Mouse (Mus musculus) stomach, embryonic 16.5 days (tissue): ENCODE results near the gene Inppl1. TPM values are rescaled to one million over a fixed set of nuclear protein-coding genes. Genes with fewer than 3 reads are reported as not detected.

Experiments used
- ATAC-seq: fragments of 200-750 bp; cut with Nextera tagmentation; 2 replicates; pipeline ENCODE4 v1.8.0; 2017; ENCODE audit warnings: moderate number of reproducible peaks, moderate TSS enrichment; ENCODE audit not compliant: insufficient read depth, low FRiP score
- H3K27ac ChIP-seq: fragments of 300-500 bp; sonication (generic); 2 replicates; pipeline ENCODE4 v1.5.1; 2014; ENCODE audit warnings: low read length
- H3K27me3 ChIP-seq: fragments of 300-500 bp; sonication (generic); 2 replicates; pipeline ENCODE4 v1.6.1; 2014; ENCODE audit warnings: low read length, control low read depth, mixed read lengths; ENCODE audit not compliant: control insufficient read depth, insufficient read depth
- H3K36me3 ChIP-seq: fragments of 300-500 bp; sonication (generic); 2 replicates; pipeline ENCODE4 v1.6.1; 2014; ENCODE audit warnings: low read length; ENCODE audit not compliant: control insufficient read depth, insufficient read depth
- H3K4me1 ChIP-seq: fragments of 300-500 bp; sonication (generic); 2 replicates; pipeline ENCODE4 v1.6.1; 2014; ENCODE audit warnings: low read length, control low read depth, mixed read lengths; ENCODE audit not compliant: control insufficient read depth, insufficient read depth
- H3K4me2 ChIP-seq: fragments of 300-500 bp; sonication (generic); 2 replicates; pipeline ENCODE4 v1.6.1; 2014; ENCODE audit warnings: low read depth, low read length, mixed read lengths
- H3K4me3 ChIP-seq: fragments of 300-500 bp; sonication (generic); replicated peaks from 2 replicates; pipeline ENCODE4 v1.5.1; 2014; ENCODE audit warnings: mild to moderate bottlenecking, low read length
- H3K9ac ChIP-seq: fragments of 300-500 bp; sonication (generic); 2 replicates; pipeline ENCODE4 v1.6.1; 2014; ENCODE audit warnings: low read length
- H3K9me3 ChIP-seq: fragments of 300-500 bp; sonication (generic); replicated peaks from 2 replicates; pipeline ENCODE4 v1.6.1; 2016; ENCODE audit warnings: low read length, control low read depth; ENCODE audit not compliant: control insufficient read depth
- WGBS: fragments of 180-500 bp; shearing (Covaris S2); extraction: QIAGEN DNeasy Blood & Tissue Kit; methylation state at CpG from one replicate; pipeline ENCODE4 v1.1.7; 2014; 5-methylcytosine and 5-hydroxymethylcytosine counted together
- polyA plus RNA-seq: library from polyadenylated mRNA; unstranded; fragments of >200 nt; fragmentation: Nextera tagmentation; extraction: Ambion mirVana; gene quantifications from 2 replicates; pipeline ENCODE4 v1.2.1, GENCODE M21; 2015

Gene Inppl1
- polyA plus RNA-seq, 1 experiment from 2014 or later, result 34.1 TPM

DNA sequence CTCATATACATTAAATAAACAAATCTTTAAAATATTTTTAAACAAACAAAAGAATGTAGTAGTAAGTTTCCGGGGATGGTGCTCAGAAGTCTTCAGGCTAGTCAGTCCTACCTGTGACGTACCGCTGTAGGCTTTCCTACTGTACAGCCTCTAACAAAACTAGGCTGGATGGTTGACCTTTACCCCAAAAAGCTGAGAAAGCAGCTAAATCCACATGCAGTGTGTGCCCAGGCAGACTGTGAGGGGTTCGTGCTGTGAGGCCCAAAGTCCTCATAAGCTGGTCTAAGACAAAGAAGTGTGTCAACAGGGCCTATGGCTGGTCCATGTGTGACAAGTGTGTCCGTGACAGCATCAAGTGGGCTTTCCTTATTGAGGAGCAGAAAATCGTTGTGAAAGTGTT is 14.8 kb upstream of the Inppl1 start:
- WGBS, result 83% methylated on average over 6 of the region's 6 CpGs
- Histone ChIP-seq H3K4me3 (no peak overlapping the region), H3K36me3 (no peaks in the 10 kb centered on the region), H3K4me2 (no peak overlapping the region), H3K27ac (no peak overlapping the region), H3K27me3 (no peaks in the 10 kb centered on the region), H3K9me3 (no peaks in the 10 kb centered on the region), H3K4me1 (no peaks in the 10 kb centered on the region), H3K9ac (no peak overlapping the region)
- ATAC-seq, result no peak

- Histone ChIP-seq H3K27me3 (no peaks in the 10 kb centered on the region), H3K4me1 (no peaks in the 10 kb centered on the region), H3K27ac (no peak overlapping the region), H3K36me3 (no peaks in the 10 kb centered on the region), H3K4me3 (no peak overlapping the region), H3K4me2 (no peak overlapping the region), H3K9ac (no peak overlapping the region), H3K9me3 (no peaks in the 10 kb centered on the region)
- 78% methylated on average over 6 of the region's 6 CpGs for WGBS
- no peak for ATAC-seq
These were observed 13.7 kb upstream of the Inppl1 start for GRCm38 (mm10) chr7:101851689-101852088.

DNA sequence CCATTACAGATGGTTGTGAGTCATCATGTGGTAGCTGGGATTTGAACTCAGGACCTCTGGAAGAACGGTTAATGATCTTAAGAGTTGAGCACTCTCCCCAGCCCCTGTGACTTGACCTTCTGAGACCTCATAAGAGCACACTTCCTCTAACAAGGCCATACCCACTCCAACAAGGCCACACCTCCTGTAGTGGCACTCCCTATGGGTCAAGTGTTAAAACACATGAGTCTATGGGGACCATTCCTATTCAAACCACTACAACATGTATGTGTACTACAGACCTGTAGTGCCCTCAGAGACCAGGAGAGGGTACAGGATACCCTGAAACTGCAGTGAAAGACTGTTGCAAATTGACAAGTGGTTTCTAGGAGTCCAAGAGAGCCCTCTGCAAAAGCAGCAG is 9.9 kb upstream of the Inppl1 start:
- Histone ChIP-seq H3K4me2 (no peak overlapping the region), H3K4me1 (no peaks in the 10 kb centered on the region), H3K4me3 (no peak overlapping the region), H3K9ac (no peak overlapping the region), H3K9me3 (no peaks in the 10 kb centered on the region), H3K27ac (no peak overlapping the region), H3K36me3 (no peaks in the 10 kb centered on the region), H3K27me3 (no peaks in the 10 kb centered on the region)
- WGBS, result 79% methylated on average over 1 of the region's 1 CpGs
- no peak for ATAC-seq

DNA sequence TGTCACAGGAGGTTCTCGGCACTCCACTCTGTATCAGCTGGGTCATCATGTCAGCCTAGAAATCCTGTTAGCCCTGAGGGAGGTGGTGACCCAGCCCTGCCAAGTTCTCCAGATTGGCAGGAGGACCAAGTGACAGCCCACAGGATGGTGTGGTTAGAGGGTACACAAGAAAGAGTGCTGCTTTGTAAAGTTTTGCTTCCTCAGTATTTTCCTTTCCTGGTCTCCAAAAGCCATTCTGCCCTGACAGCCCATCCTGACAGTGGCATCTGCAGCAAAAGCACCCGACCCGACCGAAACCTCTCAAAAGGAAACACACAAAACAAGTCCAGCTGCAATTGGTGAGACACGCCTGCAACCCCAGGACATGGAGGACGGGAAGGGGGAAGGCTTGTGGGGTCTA is 6.2 kb upstream of the Inppl1 start:
- no peak for ATAC-seq
- H3K27me3 ChIP-seq, result no peaks in the 10 kb centered on the region
- no peak overlapping the region for H3K4me2 ChIP-seq
- H3K36me3 ChIP-seq, result no peaks in the 10 kb centered on the region
- no peak overlapping the region for H3K4me3 ChIP-seq
- no peak overlapping the region for H3K9ac ChIP-seq
- H3K9me3 ChIP-seq, result no peaks in the 10 kb centered on the region
- WGBS, result 61% methylated on average over 6 of the region's 6 CpGs
- H3K27ac ChIP-seq, result no peak overlapping the region
- no peaks in the 10 kb centered on the region for H3K4me1 ChIP-seq

- Histone ChIP-seq H3K4me2 (peak overlapping the region; percentile 82), H3K9ac (peak overlapping the region; percentile 98), H3K27ac (peak overlapping the region; percentile 97), H3K9me3 (no peaks in the 10 kb centered on the region), H3K4me1 (peaks cover 28% of the 10 kb centered on the region), H3K36me3 (0 out of 2 replicates have a peak, but pooled peaks cover 14% of the 10 kb centered on the region), H3K27me3 (no peaks in the 10 kb centered on the region), H3K4me3 (peak overlapping the region; percentile 94)
- under 1% methylated on average over 20 of the region's 20 CpGs for WGBS
- ATAC-seq, result no peak; the same call in 1 of the 2 replicates
These were observed 849 bp downstream of the Inppl1 start for GRCm38 (mm10) chr7:101837154-101837605.

- under 1% methylated on average over 63 of the region's 63 CpGs for WGBS
- Histone ChIP-seq H3K9me3 (no peaks in the 10 kb centered on the region), H3K27me3 (no peaks in the 10 kb centered on the region), H3K4me2 (peak overlapping the region; percentile 82), H3K9ac (peak overlapping the region; percentile 98), H3K36me3 (peaks cover 21% of the 10 kb centered on the region), H3K4me1 (peaks cover 28% of the 10 kb centered on the region), H3K27ac (peak overlapping the region; percentile 97), H3K4me3 (peak overlapping the region; percentile 94)
- ATAC-seq, result peak; percentile 30; the same call in 1 of the 2 replicates
These were observed 1.5 kb downstream of the Inppl1 start for GRCm38 (mm10) chr7:101836271-101837153.

DNA sequence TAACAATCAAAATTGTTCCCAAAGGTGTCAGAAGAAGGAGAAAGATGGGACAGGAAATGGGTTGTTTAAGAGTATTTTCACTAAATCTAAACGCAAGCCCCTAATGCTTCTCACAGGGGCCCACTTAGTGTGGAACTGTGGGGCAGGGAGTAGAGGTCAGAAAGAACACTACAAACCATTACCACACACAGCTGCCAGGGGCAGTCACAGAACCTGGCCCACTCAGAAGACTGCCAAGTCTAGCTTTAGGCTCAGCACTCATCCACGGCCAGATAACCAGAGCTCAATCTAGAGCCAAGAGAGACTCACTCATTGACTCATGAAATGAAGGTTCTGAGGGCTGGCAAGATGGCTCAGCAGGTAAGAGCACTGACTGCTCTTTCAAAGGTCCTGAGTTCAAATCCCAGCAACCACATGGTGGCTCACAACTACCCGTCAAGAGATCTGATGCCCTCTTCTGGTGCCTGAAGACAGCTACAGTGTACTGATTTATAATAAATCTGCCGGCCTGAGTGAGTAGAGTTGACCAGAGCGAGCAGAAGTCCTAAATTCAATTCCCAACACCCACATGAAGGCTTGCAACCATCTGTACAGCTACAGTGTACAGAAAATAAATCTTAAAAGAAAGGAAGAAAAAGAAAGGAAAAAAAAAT is 2.4 kb downstream of the Inppl1 start:
- no peak for ATAC-seq
- WGBS, result 28% methylated on average over 5 of the region's 5 CpGs
- peak overlapping the region; percentile 82 for H3K4me2 ChIP-seq
- H3K9me3 ChIP-seq, result no peaks in the 10 kb centered on the region
- H3K27ac ChIP-seq, result peak overlapping the region; percentile 97
- peak overlapping the region; percentile 94 for H3K4me3 ChIP-seq
- H3K9ac ChIP-seq, result peak overlapping the region; percentile 98
- H3K36me3 ChIP-seq, result peaks cover 30% of the 10 kb centered on the region
- peaks cover 28% of the 10 kb centered on the region for H3K4me1 ChIP-seq
- H3K27me3 ChIP-seq, result no peaks in the 10 kb centered on the region

- WGBS, result 52% methylated on average over 3 of the region's 3 CpGs
- Histone ChIP-seq H3K9ac (peak overlapping the region; percentile 98), H3K4me1 (peaks cover 28% of the 10 kb centered on the region), H3K4me3 (peak overlapping the region; percentile 94; the same call in 1 of the 2 replicates), H3K4me2 (peak overlapping the region; percentile 82), H3K27ac (0 out of 2 replicates have a peak overlapping the region, but pooled peaks have one; percentile 8), H3K36me3 (peaks cover 37% of the 10 kb centered on the region), H3K9me3 (no peaks in the 10 kb centered on the region), H3K27me3 (no peaks in the 10 kb centered on the region)
- no peak for ATAC-seq
These were observed 3.1 kb downstream of the Inppl1 start for GRCm38 (mm10) chr7:101834903-101835302.
